Mouse (Mus musculus): ENCODE data around the gene Itga11.
"Not testable (repeated sequence)": the region's sequence is repeated elsewhere in the genome, so short reads cannot be mapped to it uniquely, and the experiment has no call there.

Gene Itga11

GRCm38 (mm10) chr9:62816323-62817098, 138.9 kb downstream of the Itga11 start:
- in situ Hi-C loops (cut with MboI; ENCODE audit: low sequenced_read_pairs): no loop called here

GRCm38 (mm10) chr9:62817099-62817571, 139.5 kb downstream of the Itga11 start:
- in situ Hi-C loops (cut with MboI; ENCODE audit: low sequenced_read_pairs): no loop called here

- in situ Hi-C loops (cut with MboI; ENCODE audit: low sequenced_read_pairs): no loop called here
Observed at GRCm38 (mm10) chr9:62817828-62818614, 140.4 kb downstream of the Itga11 start.

GRCm38 (mm10) chr9:62819494-62819893, 141.9 kb downstream of the Itga11 start:
- in situ Hi-C loops (cut with MboI; ENCODE audit: low sequenced_read_pairs): no loop called here

GRCm38 (mm10) chr9:62819910-62820309, 142.3 kb downstream of the Itga11 start:
- in situ Hi-C loops (cut with MboI; ENCODE audit: low sequenced_read_pairs): not testable (repeated sequence)

GRCm38 (mm10) chr9:62820829-62821228, 143.2 kb downstream of the Itga11 start:
- in situ Hi-C loops (cut with MboI; ENCODE audit: low sequenced_read_pairs): no loop called here

GRCm38 (mm10) chr9:62821811-62822210, 144.2 kb downstream of the Itga11 start:
- in situ Hi-C loops (cut with MboI; ENCODE audit: low sequenced_read_pairs): no loop called here

- in situ Hi-C loops (cut with MboI; ENCODE audit: low sequenced_read_pairs): no loop called here
Observed at GRCm38 (mm10) chr9:62825791-62826393, 148.3 kb downstream of the Itga11 start.

GRCm38 (mm10) chr9:62826456-62826855, 148.8 kb downstream of the Itga11 start:
- in situ Hi-C loops (cut with MboI; ENCODE audit: low sequenced_read_pairs): no loop called here

GRCm38 (mm10) chr9:62827939-62828652, 150.5 kb downstream of the Itga11 start:
- in situ Hi-C loops (cut with MboI; ENCODE audit: low sequenced_read_pairs): no loop called here

GRCm38 (mm10) chr9:62828662-62829086, 151.0 kb downstream of the Itga11 start:
- in situ Hi-C loops (cut with MboI; ENCODE audit: low sequenced_read_pairs): no loop called here

- in situ Hi-C loops (cut with MboI; ENCODE audit: low sequenced_read_pairs): no loop called here
Observed at GRCm38 (mm10) chr9:62829877-62830276, 152.3 kb downstream of the Itga11 start.

Measured in CH12F3 (cell line).